Mouse (Mus musculus): ENCODE results near the gene Fzd1.

The Fzd1 gene

GRCm38 (mm10) chr5:4754701-4755281 is 3.0 kb downstream of the Fzd1 start:
- peak; percentile 27 for DNase-seq (ENCODE audit: extremely low spot score, low spot score)

GRCm38 (mm10) chr5:4753161-4753560 is 4.7 kb downstream of the Fzd1 start:
- DNase-seq (ENCODE audit: extremely low spot score, low spot score), result no peak

- no peak for DNase-seq (ENCODE audit: extremely low spot score, low spot score)
Observed at GRCm38 (mm10) chr5:4742722-4743121, 15.1 kb downstream of the Fzd1 start.

GRCm38 (mm10) chr5:4737013-4737412 is 20.8 kb downstream of the Fzd1 start:
- no peak for DNase-seq (ENCODE audit: extremely low spot score, low spot score)

GRCm38 (mm10) chr5:4735461-4735860 is 22.4 kb downstream of the Fzd1 start:
- DNase-seq (ENCODE audit: extremely low spot score, low spot score), result no peak

- DNase-seq (ENCODE audit: extremely low spot score, low spot score), result no peak
Observed at GRCm38 (mm10) chr5:4733239-4733638, 24.6 kb downstream of the Fzd1 start.

- DNase-seq (ENCODE audit: extremely low spot score, low spot score), result no peak
Observed at GRCm38 (mm10) chr5:4732241-4733229, 25.3 kb downstream of the Fzd1 start.

GRCm38 (mm10) chr5:4731743-4732215 is 26.1 kb downstream of the Fzd1 start:
- no peak for DNase-seq (ENCODE audit: extremely low spot score, low spot score)

- no peak for DNase-seq (ENCODE audit: extremely low spot score, low spot score)
Observed at GRCm38 (mm10) chr5:4731064-4731463, 26.8 kb downstream of the Fzd1 start.
